In the genomic region with DNA sequence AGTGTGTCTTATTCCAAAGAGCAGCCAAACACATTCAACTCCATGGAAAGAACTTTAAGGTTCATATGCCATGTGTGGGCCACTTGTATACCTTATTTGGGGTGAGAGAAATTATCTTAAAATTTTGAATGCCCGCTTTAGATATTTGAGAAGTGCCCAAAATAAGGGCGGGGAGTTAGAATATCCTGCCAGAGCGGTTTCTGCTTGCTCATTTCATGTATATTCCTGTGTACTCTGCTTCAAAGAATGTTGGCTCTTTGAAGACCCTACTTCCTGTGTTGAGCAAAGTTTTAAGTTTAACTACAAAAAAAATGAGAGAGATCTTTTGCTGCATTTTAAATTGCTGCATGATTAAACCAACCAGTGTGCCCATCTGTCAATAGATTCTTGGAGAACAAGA, we compare ENCODE assay signal across 20 mouse cellular contexts.
DNase-seq lines count a peak whose midpoint lies in the region; ATAC-seq lines count a peak whose summit lies in the region.
"Had no signal": no experiment of that assay in that cellular context is flagged by ENCODE, and none has a peak within 500 bp of the region (broad histone marks: within the 10 kb centered on the region; RNA-seq: fewer than 3 reads in every experiment).

No protein-coding gene starts in this region.

- H3K4me1 ChIP-seq in liver, embryonic 13.5 days (replicated peaks), result peaks cover 29% of the 10 kb centered on the region
- peaks cover 16% of the 10 kb centered on the region for H3K4me1 ChIP-seq in liver, embryonic 11.5 days (replicated peaks; ENCODE audit: control insufficient read depth, insufficient read depth, low read length)
- H3K4me1 ChIP-seq: embryonic facial prominence, embryonic 15.5 days; hindbrain, embryonic 13.5 days; limb, embryonic 10.5 days had no signal

- H3K36me3 ChIP-seq in liver, embryonic 13.5 days, result no peaks in the 10 kb centered on the region
- H3K36me3 ChIP-seq in liver, embryonic 11.5 days (ENCODE audit: control insufficient read depth, insufficient read depth, low read length), result no peaks in the 10 kb centered on the region
- H3K36me3 ChIP-seq: embryonic facial prominence, embryonic 15.5 days; hindbrain, embryonic 13.5 days had no signal

- no peaks in the 10 kb centered on the region for H3K27me3 ChIP-seq in liver, embryonic 13.5 days
- no peaks in the 10 kb centered on the region for H3K27me3 ChIP-seq in liver, embryonic 11.5 days (replicated peaks; ENCODE audit: control insufficient read depth, insufficient read depth, low read length)
- H3K27me3 ChIP-seq: embryonic facial prominence, embryonic 15.5 days; hindbrain, embryonic 13.5 days had no signal

- H3K9ac ChIP-seq in liver, embryonic 13.5 days, result no peak overlapping the region
- H3K9ac ChIP-seq in liver, embryonic 11.5 days (ENCODE audit: low read depth, low read length), result no peak overlapping the region
- H3K9ac ChIP-seq: embryonic facial prominence, embryonic 15.5 days; forebrain, postnatal 0 days; hindbrain, embryonic 13.5 days; liver, postnatal 0 days had no signal

- no peak overlapping the region for H3K4me2 ChIP-seq in liver, embryonic 13.5 days
- no peak overlapping the region for H3K4me2 ChIP-seq in liver, embryonic 11.5 days
- H3K4me2 ChIP-seq: embryonic facial prominence, embryonic 15.5 days; hindbrain, embryonic 13.5 days; midbrain, embryonic 11.5 days had no signal

- no peaks in the 10 kb centered on the region for H3K9me3 ChIP-seq in liver, embryonic 13.5 days (replicated peaks)
- H3K9me3 ChIP-seq in liver, embryonic 11.5 days (ENCODE audit: control insufficient read depth, low read length), result no peaks in the 10 kb centered on the region
- H3K9me3 ChIP-seq: embryonic facial prominence, embryonic 15.5 days; hindbrain, embryonic 13.5 days; limb, embryonic 10.5 days had no signal

- no peak for DNase-seq in liver, embryonic 13.5 days
- DNase-seq in liver, embryonic 11.5 days (ENCODE audit: low spot score), result no peak
- DNase-seq in CD8-positive naive resting alpha-beta T cell, adult 2 months (ENCODE audit: low read depth in 2 of 2, low spot score in 2 of 2), result peak; percentile 25 to 48
- DNase-seq in naive thymus-derived CD4-positive, alpha-beta T cell, adult 2 months (ENCODE audit: low read depth), result peak; percentile 80
- peak; percentile 36 for DNase-seq in thymus, postnatal 4 days
- DNase-seq in adrenal gland, adult (ENCODE audit: inconsistent age in 2 of 2, low spot score in 1 of 2), result no peak
- no peak for DNase-seq in adrenal gland, adult 18-20 months (ENCODE audit: low spot score in 2 of 2)
- DNase-seq: adrenal gland, postnatal 36 days; cerebellum, adult 9-10 months; forebrain, postnatal 0 days; gastrocnemius, postnatal 36 days; heart, postnatal 36 days; kidney, adult 8-10 months; kidney, postnatal 10 days; liver, postnatal 0 days; lung, postnatal 10 days had no signal

- 0 out of 2 replicates have a peak overlapping the region, but pooled peaks have one; percentile 43 for H3K27ac ChIP-seq in liver, embryonic 13.5 days
- H3K27ac ChIP-seq in liver, embryonic 11.5 days (ENCODE audit: low read depth, low read length), result no peak overlapping the region
- H3K27ac ChIP-seq: embryonic facial prominence, embryonic 15.5 days; hindbrain, embryonic 13.5 days; limb, embryonic 10.5 days had no signal

- WGBS in liver, embryonic 13.5 days (ENCODE audit: insufficient replicate concordance), result 58% methylated on average over 3 of the region's 3 CpGs
- WGBS in liver, embryonic 11.5 days, result 88% methylated on average over 3 of the region's 3 CpGs

- ATAC-seq in liver, embryonic 13.5 days (ENCODE audit: low read depth), result no peak
- no peak for ATAC-seq in liver, embryonic 11.5 days (replicated peaks; ENCODE audit: low FRiP score)
- ATAC-seq: forebrain, postnatal 0 days; liver, postnatal 0 days had no signal

- no peak overlapping the region for H3K4me3 ChIP-seq in liver, embryonic 13.5 days (replicated peaks)
- no peak overlapping the region for H3K4me3 ChIP-seq in liver, embryonic 11.5 days (ENCODE audit: low read depth, low read length)
- H3K4me3 ChIP-seq: embryonic facial prominence, embryonic 15.5 days; hindbrain, embryonic 13.5 days; limb, embryonic 10.5 days had no signal

Comparison
In these comparisons a context has a peak if more than half of its experiments do, and no peak if none do; other contexts are left out.
1. DNase-seq: peak in CD8-positive naive resting alpha-beta T cell, adult 2 months (2 of 2), naive thymus-derived CD4-positive, alpha-beta T cell, adult 2 months (single experiment) and thymus, postnatal 4 days (single experiment); none in liver, embryonic 13.5 days (single experiment), liver, embryonic 11.5 days (single experiment), adrenal gland, adult (0 of 2) and adrenal gland, adult 18-20 months (0 of 2).